Mouse (Mus musculus): ENCODE measurements around the gene Mical1. TPM values are rescaled to one million over a fixed set of nuclear protein-coding genes. Genes with fewer than 3 reads are reported as not detected.

Gene Mical1
- total and polyA plus RNA-seq, 3 experiments = 1.3 to 15.7 TPM; not detected in 1

- no peak for TF ChIP-seq E2F4 (IDR thresholded peaks at IDR 0.05; ENCODE audit: borderline replicate concordance, low read depth, low read length)
- no peak for TF ChIP-seq ZC3H11A (IDR thresholded peaks at IDR 0.05; ENCODE audit: low read depth, low read length)
- no peak for TF ChIP-seq SMC3 (IDR thresholded peaks at IDR 0.05; ENCODE audit: low read depth, low read length)
- TF ChIP-seq MYB (IDR thresholded peaks at IDR 0.05; ENCODE audit: low read depth, low read length) = no peak
- no peak for TF ChIP-seq RAD21 (IDR thresholded peaks at IDR 0.05; ENCODE audit: low read depth, low read length)
- TF ChIP-seq RCOR1 (IDR thresholded peaks at IDR 0.05; ENCODE audit: low read depth, low read length) = no peak
- TF ChIP-seq EP300 (IDR thresholded peaks at IDR 0.05; ENCODE audit: low read depth in 1 of 2, low read length in 2 of 2) = no peak
- no peak for TF ChIP-seq GATA1 (IDR thresholded peaks at IDR 0.05; ENCODE audit: low read depth, low read length)
- TF ChIP-seq USF2 (IDR thresholded peaks at IDR 0.05; ENCODE audit: borderline replicate concordance in 1 of 2, insufficient read depth in 1 of 2, low read depth in 1 of 2, low read length in 2 of 2) = no peak
- TF ChIP-seq JUND (IDR thresholded peaks at IDR 0.05; ENCODE audit: low read depth, low read length) = no peak
- no peak for TF ChIP-seq MXI1 (IDR thresholded peaks at IDR 0.05; ENCODE audit: low read depth, low read length)
- no peak overlapping the region for H3K27ac ChIP-seq (ENCODE audit: control insufficient read depth, low read depth, low read length)
- H3K9ac ChIP-seq (ENCODE audit: control insufficient read depth, low read depth, low read length, poor library complexity, severe bottlenecking) = no peak overlapping the region
- peaks cover 0 to 7% of the 10 kb centered on the region in 2 experiments; a peak in 2 of 4 replicates for H3K4me1 ChIP-seq (ENCODE audit: control insufficient read depth in 1 of 2, insufficient read depth in 2 of 2, low read length in 2 of 2)
- H3K9me3 ChIP-seq (replicated peaks; ENCODE audit: insufficient read depth, low read length) = no peaks in the 10 kb centered on the region
- DNase-seq (ENCODE audit: low read depth, low spot score) = no peak
- H3K79me2 ChIP-seq (ENCODE audit: control insufficient read depth, insufficient read depth, low read length, poor library complexity) = no peaks in the 10 kb centered on the region
- H3K27me3 ChIP-seq (ENCODE audit: control insufficient read depth in 1 of 2, insufficient read depth in 2 of 2, low read length in 2 of 2) = no peaks in the 10 kb centered on the region
- H3K36me3 ChIP-seq (ENCODE audit: control insufficient read depth in 1 of 2, insufficient read depth in 2 of 2, low read length in 2 of 2) = peaks cover 0 to 3% of the 10 kb centered on the region in 2 experiments; a peak in 1 of 4 replicates
- no peak overlapping the region for H3K4me3 ChIP-seq (ENCODE audit: control insufficient read depth in 1 of 2, insufficient read depth in 1 of 2, low read depth in 2 of 2, low read length in 2 of 2)
Measured at GRCm38 (mm10) chr10:41482446-41482845, 6.3 kb downstream of the Mical1 start.

- Histone ChIP-seq H3K9ac (ENCODE audit: control insufficient read depth, low read depth, low read length, poor library complexity, severe bottlenecking) (no peak overlapping the region), H3K9me3 (replicated peaks; ENCODE audit: insufficient read depth, low read length) (no peaks in the 10 kb centered on the region), H3K36me3 (ENCODE audit: control insufficient read depth in 1 of 2, insufficient read depth in 2 of 2, low read length in 2 of 2) (peaks cover 0 to 1% of the 10 kb centered on the region in 2 experiments; a peak in 1 of 4 replicates), H3K27ac (ENCODE audit: control insufficient read depth, low read depth, low read length) (no peak overlapping the region), H3K4me3 (ENCODE audit: control insufficient read depth in 1 of 2, insufficient read depth in 1 of 2, low read depth in 2 of 2, low read length in 2 of 2) (no peak overlapping the region), H3K79me2 (ENCODE audit: control insufficient read depth, insufficient read depth, low read length, poor library complexity) (no peaks in the 10 kb centered on the region), H3K4me1 (ENCODE audit: control insufficient read depth in 1 of 2, insufficient read depth in 2 of 2, low read length in 2 of 2) (peaks cover 0 to 5% of the 10 kb centered on the region in 2 experiments; a peak in 2 of 4 replicates), H3K27me3 (ENCODE audit: control insufficient read depth in 1 of 2, insufficient read depth in 2 of 2, low read length in 2 of 2) (no peaks in the 10 kb centered on the region)
- TF ChIP-seq GATA1 (IDR thresholded peaks at IDR 0.05; ENCODE audit: low read depth, low read length) = no peak
- TF ChIP-seq MYB (IDR thresholded peaks at IDR 0.05; ENCODE audit: low read depth, low read length) = no peak
- TF ChIP-seq POLR2AphosphoS5 (IDR thresholded peaks at IDR 0.05; ENCODE audit: borderline replicate concordance, low read depth, low read length) = no peak
- no peak for TF ChIP-seq POLR2AphosphoS2 (IDR thresholded peaks at IDR 0.05; ENCODE audit: low read length)
- TF ChIP-seq MXI1 (IDR thresholded peaks at IDR 0.05; ENCODE audit: low read depth, low read length) = no peak
- TF ChIP-seq ETS1 (IDR thresholded peaks at IDR 0.05; ENCODE audit: low read depth, low read length) = no peak
- no peak for TF ChIP-seq RCOR1 (IDR thresholded peaks at IDR 0.05; ENCODE audit: low read depth, low read length)
- TF ChIP-seq NELFE (IDR thresholded peaks at IDR 0.05; ENCODE audit: low read depth, low read length) = no peak
- no peak for TF ChIP-seq ZC3H11A (IDR thresholded peaks at IDR 0.05; ENCODE audit: low read depth, low read length)
- no peak for TF ChIP-seq BHLHE40 (IDR thresholded peaks at IDR 0.05; ENCODE audit: borderline replicate concordance, low read depth, low read length)
- TF ChIP-seq USF1 (IDR thresholded peaks at IDR 0.05; ENCODE audit: low read depth, low read length) = no peak
- TF ChIP-seq TBP (IDR thresholded peaks at IDR 0.05; ENCODE audit: low read depth, low read length) = no peak
- no peak for TF ChIP-seq KAT2A (conservative IDR thresholded peaks at IDR 0.05; ENCODE audit: low read depth, low read length)
- DNase-seq (ENCODE audit: low read depth, low spot score) = no peak
Measured at GRCm38 (mm10) chr10:41485778-41486177, 9.7 kb downstream of the Mical1 start.
